Mouse (Mus musculus): ENCODE results near the gene Ss18l1.

The Ss18l1 gene

GRCm38 (mm10) chr2:180034753-180035152, 7.6 kb upstream of the Ss18l1 start:
- DNase-seq (ENCODE audit: low read depth, low spot score) = no peak

- no peak for DNase-seq (ENCODE audit: low read depth, low spot score)
Measured at GRCm38 (mm10) chr2:180040406-180040805, 1.9 kb upstream of the Ss18l1 start.

- no peak for DNase-seq (ENCODE audit: low read depth, low spot score)
Measured at GRCm38 (mm10) chr2:180041577-180042255, 593 bp upstream of the Ss18l1 start.

GRCm38 (mm10) chr2:180042858-180043515, 678 bp downstream of the Ss18l1 start:
- no peak for DNase-seq (ENCODE audit: low read depth, low spot score)

- DNase-seq (ENCODE audit: low read depth, low spot score) = peak; percentile 39
Measured at GRCm38 (mm10) chr2:180045283-180045682, 3.0 kb downstream of the Ss18l1 start.

- DNase-seq (ENCODE audit: low read depth, low spot score) = no peak
Measured at GRCm38 (mm10) chr2:180047580-180047979, 5.3 kb downstream of the Ss18l1 start.

- no peak for DNase-seq (ENCODE audit: low read depth, low spot score)
Measured at GRCm38 (mm10) chr2:180047980-180048635, 5.8 kb downstream of the Ss18l1 start.

- peak; percentile 68 for DNase-seq (ENCODE audit: low read depth, low spot score)
Measured at GRCm38 (mm10) chr2:180050986-180051385, 8.7 kb downstream of the Ss18l1 start.

GRCm38 (mm10) chr2:180051986-180052733, 9.9 kb downstream of the Ss18l1 start:
- DNase-seq (ENCODE audit: low read depth, low spot score) = no peak

GRCm38 (mm10) chr2:180053001-180053400, 10.7 kb downstream of the Ss18l1 start:
- DNase-seq (ENCODE audit: low read depth, low spot score) = no peak

GRCm38 (mm10) chr2:180063338-180064131, 21.2 kb downstream of the Ss18l1 start:
- no peak for DNase-seq (ENCODE audit: low read depth, low spot score)

GRCm38 (mm10) chr2:180069770-180070480, 27.6 kb downstream of the Ss18l1 start:
- DNase-seq (ENCODE audit: low read depth, low spot score) = no peak

GRCm38 (mm10) chr2:180070481-180071453, 28.5 kb downstream of the Ss18l1 start, which contains the start of gene Mtg2:
TSS of gene Mtg2 (plus strand) at chr2:180070588.
- DNase-seq (ENCODE audit: low read depth, low spot score) = peak; percentile 92

GRCm38 (mm10) chr2:180071671-180072070, 29.4 kb downstream of the Ss18l1 start:
- DNase-seq (ENCODE audit: low read depth, low spot score) = no peak

GRCm38 (mm10) chr2:180072886-180073285, 30.6 kb downstream of the Ss18l1 start:
- no peak for DNase-seq (ENCODE audit: low read depth, low spot score)

- DNase-seq (ENCODE audit: low read depth, low spot score) = no peak
Measured at GRCm38 (mm10) chr2:180077622-180078021, 35.3 kb downstream of the Ss18l1 start.

GRCm38 (mm10) chr2:180080680-180081079, 38.4 kb downstream of the Ss18l1 start:
- DNase-seq (ENCODE audit: low read depth, low spot score) = no peak

GRCm38 (mm10) chr2:180083063-180083462, 40.8 kb downstream of the Ss18l1 start:
- DNase-seq (ENCODE audit: low read depth, low spot score) = no peak

- DNase-seq (ENCODE audit: low read depth, low spot score) = no peak
Measured at GRCm38 (mm10) chr2:180084565-180084964, 42.3 kb downstream of the Ss18l1 start.

All from skeletal muscle tissue, adult 2 months (tissue).